Mouse (Mus musculus): ENCODE results near the gene Akr1d1. TPM values are rescaled to one million over a fixed set of nuclear protein-coding genes. Genes with fewer than 3 reads are reported as not detected.

Gene Akr1d1
- not detected in 2 replicates for polyA plus RNA-seq (2016; fragmentation: Nextera tagmentation; extraction: Ambion mirVana)

DNA sequence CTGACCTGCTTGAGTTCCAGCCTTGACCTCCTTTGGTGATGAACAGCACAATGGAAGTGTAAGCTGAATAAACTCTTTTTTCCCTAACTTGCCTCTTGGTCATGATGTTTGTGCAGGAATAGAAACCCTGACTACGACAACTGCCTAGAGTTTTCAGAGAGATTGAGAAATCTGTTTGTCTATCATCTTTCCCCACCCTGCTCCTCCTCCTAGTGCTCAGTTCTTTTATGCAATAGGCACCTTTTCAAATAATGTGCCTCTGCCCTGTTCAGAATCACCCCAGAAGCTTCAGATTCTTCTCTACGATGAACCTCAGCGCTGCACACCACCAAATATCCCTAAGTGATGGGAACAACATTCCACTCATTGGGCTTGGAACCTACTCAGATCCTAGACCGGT, at the start of gene Akr1d1:
Gene Akr1d1, plus strand, starts transcription at position 234 of the 400 bp plus-strand sequence.
- no peak within 1 kb of the TSS for H3K9ac ChIP-seq
- no peaks in the 10 kb centered on the region for H3K9me3 ChIP-seq
- no peaks in the 10 kb centered on the region for H3K4me1 ChIP-seq
- H3K36me3 ChIP-seq (replicated peaks): no peaks in the 10 kb centered on the region
- H3K4me2 ChIP-seq: no peak within 1 kb of the TSS
- H3K27me3 ChIP-seq: no peaks in the 10 kb centered on the region
- 96% methylated on average over 4 of the region's 4 CpGs for WGBS
- no peak within 1 kb of the TSS for H3K4me3 ChIP-seq (replicated peaks)
- ATAC-seq (ENCODE audit: low FRiP score): no peak
- no peak within 1 kb of the TSS for H3K27ac ChIP-seq

DNA sequence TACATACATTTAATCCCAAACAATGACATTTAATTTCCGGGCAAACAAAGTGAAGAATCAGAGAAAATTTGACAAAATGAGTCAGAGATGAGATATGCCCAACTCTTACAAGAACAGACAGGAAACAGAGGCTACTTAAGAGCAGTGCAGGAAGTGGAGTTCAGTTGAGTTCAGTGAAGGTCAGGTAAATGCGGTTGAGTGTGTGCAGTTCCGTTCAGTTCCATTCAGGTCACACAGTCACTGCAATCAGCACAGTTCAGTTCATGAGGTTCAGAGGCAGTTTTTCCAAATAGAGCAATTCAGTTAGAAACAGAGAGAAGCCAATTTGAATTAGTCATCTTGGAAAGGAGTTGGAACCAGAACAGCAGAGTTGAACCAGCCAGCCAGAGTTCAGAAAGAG, 48.8 kb upstream of the Akr1d1 start:
- H3K27ac ChIP-seq: no peak overlapping the region
- WGBS: 92% methylated on average over 3 of the region's 3 CpGs
- no peak overlapping the region for H3K9ac ChIP-seq
- H3K4me1 ChIP-seq: no peaks in the 10 kb centered on the region
- H3K4me2 ChIP-seq: no peak overlapping the region
- H3K4me3 ChIP-seq (replicated peaks): no peak overlapping the region
- no peaks in the 10 kb centered on the region for H3K36me3 ChIP-seq (replicated peaks)
- H3K27me3 ChIP-seq: no peaks in the 10 kb centered on the region
- no peaks in the 10 kb centered on the region for H3K9me3 ChIP-seq
- ATAC-seq (ENCODE audit: low FRiP score): no peak

DNA sequence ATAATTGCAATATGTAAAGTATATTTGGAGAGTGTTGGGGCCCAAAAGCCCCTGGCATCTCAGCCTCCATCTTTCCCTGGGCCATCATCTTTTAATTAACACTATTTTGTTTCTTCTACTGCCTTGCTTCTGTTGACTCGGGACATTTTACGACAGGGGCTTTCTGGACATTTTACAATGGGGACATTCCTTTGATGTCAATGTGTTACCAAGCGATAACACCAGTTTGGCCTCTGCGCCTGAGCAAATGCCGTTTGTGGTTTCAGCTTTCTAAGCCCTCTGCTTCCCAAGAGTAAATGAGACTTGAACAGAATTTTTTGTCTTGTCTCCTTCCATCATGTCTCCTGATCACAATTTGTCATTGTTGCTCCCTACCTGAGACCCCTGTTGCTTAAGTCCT, 46.7 kb upstream of the Akr1d1 start:
- 76% methylated on average over 5 of the region's 5 CpGs for WGBS
- H3K9me3 ChIP-seq: no peaks in the 10 kb centered on the region
- H3K36me3 ChIP-seq (replicated peaks): no peaks in the 10 kb centered on the region
- no peak overlapping the region for H3K27ac ChIP-seq
- H3K9ac ChIP-seq: no peak overlapping the region
- H3K4me1 ChIP-seq: no peaks in the 10 kb centered on the region
- no peak overlapping the region for H3K4me2 ChIP-seq
- no peak for ATAC-seq (ENCODE audit: low FRiP score)
- H3K27me3 ChIP-seq: no peaks in the 10 kb centered on the region
- H3K4me3 ChIP-seq (replicated peaks): no peak overlapping the region

GRCm38 (mm10) chr6:37484588-37485070, 45.3 kb upstream of the Akr1d1 start:
- Histone ChIP-seq H3K4me2 (no peak overlapping the region), H3K4me1 (no peaks in the 10 kb centered on the region), H3K9ac (no peak overlapping the region), H3K36me3 (replicated peaks) (no peaks in the 10 kb centered on the region), H3K27ac (no peak overlapping the region), H3K4me3 (replicated peaks) (no peak overlapping the region), H3K27me3 (no peaks in the 10 kb centered on the region), H3K9me3 (no peaks in the 10 kb centered on the region)
- no peak for ATAC-seq (ENCODE audit: low FRiP score)
- 68% methylated on average over 1 of the region's 1 CpGs for WGBS

DNA sequence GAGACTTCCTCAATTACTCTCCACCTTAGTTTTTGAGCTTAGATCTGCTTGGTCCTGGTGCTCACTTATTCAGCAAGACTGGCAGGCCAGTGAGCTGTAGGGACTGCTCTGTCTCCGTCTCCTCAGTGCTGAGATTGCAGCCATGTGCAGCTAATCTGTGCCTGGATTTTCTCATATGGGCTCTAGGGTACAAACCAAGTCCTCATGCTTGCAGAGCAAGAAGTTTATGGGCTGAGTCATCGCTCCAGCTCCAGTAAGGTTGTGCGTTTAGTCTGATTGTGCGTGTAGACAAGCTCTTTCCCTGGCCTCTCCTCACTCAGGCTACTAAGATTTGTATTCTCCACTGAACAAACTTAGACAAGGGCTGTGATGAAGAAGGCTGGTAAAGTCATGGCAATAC, 43.5 kb upstream of the Akr1d1 start:
- no peak overlapping the region for H3K4me2 ChIP-seq
- no peaks in the 10 kb centered on the region for H3K9me3 ChIP-seq
- no peaks in the 10 kb centered on the region for H3K4me1 ChIP-seq
- H3K9ac ChIP-seq: no peak overlapping the region
- 89% methylated on average over 4 of the region's 4 CpGs for WGBS
- no peaks in the 10 kb centered on the region for H3K36me3 ChIP-seq (replicated peaks)
- no peaks in the 10 kb centered on the region for H3K27me3 ChIP-seq
- no peak overlapping the region for H3K4me3 ChIP-seq (replicated peaks)
- no peak overlapping the region for H3K27ac ChIP-seq
- no peak for ATAC-seq (ENCODE audit: low FRiP score)

GRCm38 (mm10) chr6:37492241-37492640, 37.7 kb upstream of the Akr1d1 start:
- Histone ChIP-seq H3K4me2 (no peak overlapping the region), H3K4me3 (replicated peaks) (no peak overlapping the region), H3K27me3 (no peaks in the 10 kb centered on the region), H3K9ac (no peak overlapping the region), H3K27ac (no peak overlapping the region), H3K9me3 (no peaks in the 10 kb centered on the region), H3K4me1 (no peaks in the 10 kb centered on the region), H3K36me3 (replicated peaks) (no peaks in the 10 kb centered on the region)
- no peak for ATAC-seq (ENCODE audit: low FRiP score)
- 84% methylated on average over 3 of the region's 3 CpGs for WGBS

DNA sequence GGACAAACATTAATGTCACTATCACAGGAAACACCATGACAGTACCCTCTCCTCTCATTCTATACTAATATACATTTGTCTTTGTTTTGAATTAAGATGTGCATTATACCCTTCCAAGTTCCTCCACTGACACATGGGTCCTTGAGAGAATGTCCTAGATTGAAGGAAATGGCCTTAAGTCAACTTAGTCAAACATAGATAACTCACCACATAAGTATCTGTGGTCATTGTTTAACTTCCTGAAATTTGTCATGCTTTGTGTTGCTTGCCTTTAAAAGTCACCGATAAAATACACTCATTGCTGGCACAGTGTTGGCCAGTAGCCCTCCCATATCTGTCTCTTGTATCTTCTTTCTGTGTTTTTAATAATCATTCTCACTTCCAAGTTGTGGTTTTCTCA, 35.0 kb upstream of the Akr1d1 start:
- no peak overlapping the region for H3K27ac ChIP-seq
- no peaks in the 10 kb centered on the region for H3K27me3 ChIP-seq
- WGBS: 93% methylated on average over 1 of the region's 1 CpGs
- H3K9me3 ChIP-seq: no peaks in the 10 kb centered on the region
- no peaks in the 10 kb centered on the region for H3K36me3 ChIP-seq (replicated peaks)
- H3K4me3 ChIP-seq (replicated peaks): no peak overlapping the region
- no peak overlapping the region for H3K9ac ChIP-seq
- no peaks in the 10 kb centered on the region for H3K4me1 ChIP-seq
- no peak for ATAC-seq (ENCODE audit: low FRiP score)
- no peak overlapping the region for H3K4me2 ChIP-seq

GRCm38 (mm10) chr6:37496866-37497265, 33.1 kb upstream of the Akr1d1 start:
- H3K36me3 ChIP-seq (replicated peaks): no peaks in the 10 kb centered on the region
- no peak overlapping the region for H3K4me2 ChIP-seq
- H3K9me3 ChIP-seq: no peaks in the 10 kb centered on the region
- no peaks in the 10 kb centered on the region for H3K4me1 ChIP-seq
- no peaks in the 10 kb centered on the region for H3K27me3 ChIP-seq
- no peak overlapping the region for H3K4me3 ChIP-seq (replicated peaks)
- no peak overlapping the region for H3K27ac ChIP-seq
- H3K9ac ChIP-seq: no peak overlapping the region
- ATAC-seq (ENCODE audit: low FRiP score): no peak
- WGBS: 86% methylated on average over 1 of the region's 1 CpGs

- no peak overlapping the region for H3K4me3 ChIP-seq (replicated peaks)
Observed at GRCm38 (mm10) chr6:37505588-37505987, 24.4 kb upstream of the Akr1d1 start.

DNA sequence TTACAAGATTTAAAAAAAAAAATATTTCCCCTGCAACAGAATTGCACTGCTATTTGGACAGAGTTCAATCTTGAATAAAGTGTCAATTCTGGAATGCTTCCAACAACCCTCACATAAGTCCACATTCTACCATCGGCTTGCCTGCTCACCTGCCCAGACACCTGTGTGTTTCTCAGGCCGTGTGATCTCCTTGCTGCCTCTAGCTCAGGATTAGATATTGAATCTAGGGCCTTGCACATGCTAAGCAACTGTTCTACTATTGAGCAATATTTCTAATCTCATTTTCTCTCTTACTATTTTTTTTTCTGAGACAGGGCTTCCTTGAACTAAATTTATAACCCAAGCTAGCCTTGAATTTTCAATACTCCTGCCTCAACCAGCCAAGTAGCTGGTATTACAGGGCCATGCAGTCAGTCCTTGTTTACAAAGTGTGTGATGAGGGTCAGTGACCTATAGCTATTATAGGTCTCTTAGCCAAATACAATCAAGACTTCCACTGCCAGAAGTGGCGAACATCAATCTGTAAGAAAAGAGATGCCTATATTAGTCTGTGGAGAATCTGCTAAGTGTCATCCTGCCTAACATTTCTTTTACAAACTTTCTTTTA, 23.0 kb upstream of the Akr1d1 start:
- Histone ChIP-seq H3K9me3 (no peaks in the 10 kb centered on the region), H3K36me3 (replicated peaks) (no peaks in the 10 kb centered on the region), H3K4me2 (no peak overlapping the region), H3K27ac (no peak overlapping the region), H3K4me3 (replicated peaks) (no peak overlapping the region), H3K27me3 (no peaks in the 10 kb centered on the region), H3K9ac (no peak overlapping the region), H3K4me1 (no peaks in the 10 kb centered on the region)
- 88% methylated on average over 3 of the region's 3 CpGs for WGBS
- no peak for ATAC-seq (ENCODE audit: low FRiP score)

More at GRCm38 (mm10) chr6:37505588-37505987, 24.4 kb upstream of the Akr1d1 start:
- H3K27ac ChIP-seq: no peak overlapping the region
- H3K4me1 ChIP-seq: no peaks in the 10 kb centered on the region
- no peaks in the 10 kb centered on the region for H3K27me3 ChIP-seq
- WGBS: 90% methylated on average over 2 of the region's 2 CpGs
- no peak overlapping the region for H3K9ac ChIP-seq
- H3K36me3 ChIP-seq (replicated peaks): no peaks in the 10 kb centered on the region
- H3K9me3 ChIP-seq: no peaks in the 10 kb centered on the region
- ATAC-seq (ENCODE audit: low FRiP score): no peak
- no peak overlapping the region for H3K4me2 ChIP-seq

GRCm38 (mm10) chr6:37510786-37511185, 19.2 kb upstream of the Akr1d1 start:
- no peak for ATAC-seq (ENCODE audit: low FRiP score)
- Histone ChIP-seq H3K4me3 (replicated peaks) (no peak overlapping the region), H3K9ac (no peak overlapping the region), H3K27me3 (no peaks in the 10 kb centered on the region), H3K9me3 (no peaks in the 10 kb centered on the region), H3K36me3 (replicated peaks) (no peaks in the 10 kb centered on the region), H3K4me1 (no peaks in the 10 kb centered on the region), H3K4me2 (no peak overlapping the region), H3K27ac (no peak overlapping the region)

GRCm38 (mm10) chr6:37520631-37521375, 9.2 kb upstream of the Akr1d1 start:
- Histone ChIP-seq H3K27ac (no peak overlapping the region), H3K36me3 (replicated peaks) (no peaks in the 10 kb centered on the region), H3K9ac (no peak overlapping the region), H3K4me2 (no peak overlapping the region), H3K4me1 (no peaks in the 10 kb centered on the region), H3K27me3 (no peaks in the 10 kb centered on the region), H3K4me3 (replicated peaks) (no peak overlapping the region), H3K9me3 (no peaks in the 10 kb centered on the region)
- WGBS: 90% methylated on average over 13 of the region's 13 CpGs
- no peak for ATAC-seq (ENCODE audit: low FRiP score)

GRCm38 (mm10) chr6:37532036-37532435, 2.1 kb downstream of the Akr1d1 start:
- 95% methylated on average over 3 of the region's 3 CpGs for WGBS
- no peak for ATAC-seq (ENCODE audit: low FRiP score)
- Histone ChIP-seq H3K4me2 (no peak overlapping the region), H3K27ac (no peak overlapping the region), H3K4me3 (replicated peaks) (no peak overlapping the region), H3K9me3 (no peaks in the 10 kb centered on the region), H3K9ac (no peak overlapping the region), H3K36me3 (replicated peaks) (no peaks in the 10 kb centered on the region), H3K27me3 (no peaks in the 10 kb centered on the region), H3K4me1 (no peaks in the 10 kb centered on the region)

Data from forebrain, embryonic 12.5 days (tissue).